Mouse (Mus musculus) adipocyte (in vitro differentiated cells): Measurements from ENCODE around the gene Chmp1a.
"Not testable (repeated sequence)": the region's sequence is repeated elsewhere in the genome, so short reads cannot be mapped to it uniquely, and the experiment has no call there.

ENCODE experiments used
- DNase-seq: peaks from one replicate; pipeline ENCODE4 v3.0.0-alpha.2; 2016; ENCODE audit warnings: low spot score

Chmp1a gene

DNA sequence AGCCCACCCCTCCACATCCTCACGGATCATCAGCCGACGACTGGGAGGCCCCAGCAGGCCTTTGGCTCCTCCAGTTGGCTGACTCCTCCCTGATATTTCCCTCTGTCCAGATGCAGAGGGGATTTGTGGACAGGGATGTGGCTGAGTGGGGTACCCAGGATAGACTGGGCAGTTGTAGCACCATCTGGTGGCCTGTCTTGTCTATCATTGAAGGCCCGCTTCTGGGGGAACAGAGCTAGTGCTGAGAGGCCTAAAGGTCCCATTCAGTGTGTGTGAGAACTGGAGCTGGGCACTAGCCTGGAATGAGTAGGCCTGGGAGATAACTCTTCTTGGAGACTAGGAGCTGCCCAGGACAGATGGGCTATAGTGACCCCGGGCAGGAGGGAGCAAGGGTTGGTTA is 19.2 kb upstream of the Chmp1a start:
- no peak for DNase-seq

- not testable (repeated sequence) for DNase-seq
These were observed 17.8 kb upstream of the Chmp1a start for GRCm38 (mm10) chr8:123230326-123230725.

GRCm38 (mm10) chr8:123228416-123228815 is 15.9 kb upstream of the Chmp1a start:
- no peak for DNase-seq

- DNase-seq = peak; percentile 93
These were observed 12.0 kb upstream of the Chmp1a start, which contains the start of gene Cdk10 for GRCm38 (mm10) chr8:123224278-123225266. Gene Cdk10 (plus strand): TSS chr8:123224842.

- DNase-seq = peak; percentile 92
These were observed 8.4 kb upstream of the Chmp1a start for GRCm38 (mm10) chr8:123220917-123221316.

- DNase-seq = no peak
These were observed 2.9 kb upstream of the Chmp1a start for GRCm38 (mm10) chr8:123215430-123215829.

DNA sequence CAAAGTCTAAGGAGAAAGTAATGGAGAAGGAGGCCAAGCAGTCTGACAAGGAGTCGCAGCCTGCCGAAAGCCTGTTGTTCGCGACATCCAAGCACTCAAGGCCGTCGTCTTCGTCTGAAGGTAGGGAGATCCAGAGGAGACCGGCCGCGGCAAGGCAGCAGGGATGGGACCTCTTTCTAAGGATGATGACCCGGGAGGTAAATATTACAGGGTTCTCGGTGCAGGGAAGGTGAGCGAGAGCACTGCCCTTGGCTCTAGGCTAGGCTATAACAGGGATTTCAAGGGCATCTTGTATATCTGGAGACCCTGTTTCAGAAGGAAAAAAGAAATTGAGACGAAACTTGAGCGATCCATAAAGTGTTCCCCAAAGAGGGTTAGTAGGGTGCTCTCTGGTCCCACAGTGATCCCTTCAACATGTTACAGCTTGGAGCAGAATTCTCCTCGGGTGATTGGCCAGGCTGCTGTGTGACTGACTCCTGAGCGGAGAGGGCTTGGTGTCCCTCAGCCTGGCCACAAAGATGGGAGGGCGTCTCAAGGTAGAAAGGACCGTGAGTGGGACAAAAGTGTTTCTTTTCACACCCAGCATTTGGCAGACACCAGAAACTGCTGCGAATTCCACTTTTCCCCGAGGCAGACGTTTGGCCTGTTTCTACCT is 682 bp upstream of the Chmp1a start:
- no peak for DNase-seq

- DNase-seq = no peak
These were observed 687 bp downstream of the Chmp1a start for GRCm38 (mm10) chr8:123211876-123212275.

GRCm38 (mm10) chr8:123203571-123203970 is 9.0 kb downstream of the Chmp1a start:
- DNase-seq = no peak

GRCm38 (mm10) chr8:123202288-123202687 is 10.3 kb downstream of the Chmp1a start:
- DNase-seq = peak; percentile 77

DNA sequence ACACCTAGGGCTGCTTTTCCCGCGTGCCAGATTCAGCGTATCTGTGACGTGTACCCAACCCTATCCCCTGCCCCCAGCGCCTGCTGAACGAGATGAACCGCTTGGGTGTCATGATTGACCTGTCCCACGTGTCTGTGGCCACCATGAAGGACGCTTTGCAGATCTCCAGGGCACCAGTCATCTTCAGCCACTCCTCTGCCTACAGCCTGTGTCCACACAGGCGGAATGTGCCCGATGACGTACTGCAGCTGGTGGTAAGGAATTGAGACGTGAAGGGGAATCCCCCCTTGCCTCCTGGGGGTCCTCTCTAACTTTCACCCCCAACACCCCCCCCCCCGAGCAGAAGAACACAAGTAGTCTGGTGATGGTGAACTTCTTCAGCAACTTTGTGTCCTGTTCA is 12.7 kb downstream of the Chmp1a start:
- no peak for DNase-seq

GRCm38 (mm10) chr8:123197016-123197415 is 15.5 kb downstream of the Chmp1a start:
- not testable (repeated sequence) for DNase-seq

DNA sequence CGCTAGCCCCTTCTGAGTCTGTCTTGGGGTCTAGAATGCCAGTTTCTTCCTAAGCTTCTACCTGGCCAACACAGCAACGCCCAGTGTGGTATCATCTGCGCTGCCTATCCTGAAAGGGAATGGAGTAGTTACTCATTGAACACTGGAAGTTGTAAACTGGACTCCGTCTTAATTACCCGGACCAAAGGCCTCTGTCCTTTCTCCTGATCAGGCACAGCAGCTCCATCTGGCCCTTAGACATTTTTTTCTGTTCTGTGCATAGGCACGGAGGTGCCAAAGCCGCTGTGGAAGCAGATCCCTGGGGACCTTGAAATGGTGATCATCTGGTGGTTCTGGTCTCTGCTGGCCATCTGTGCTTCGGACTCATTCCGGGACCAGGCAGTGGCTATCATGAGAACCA is 18.8 kb downstream of the Chmp1a start:
- no peak for DNase-seq

- no peak for DNase-seq
These were observed 20.7 kb downstream of the Chmp1a start for GRCm38 (mm10) chr8:123191908-123192307.

DNA sequence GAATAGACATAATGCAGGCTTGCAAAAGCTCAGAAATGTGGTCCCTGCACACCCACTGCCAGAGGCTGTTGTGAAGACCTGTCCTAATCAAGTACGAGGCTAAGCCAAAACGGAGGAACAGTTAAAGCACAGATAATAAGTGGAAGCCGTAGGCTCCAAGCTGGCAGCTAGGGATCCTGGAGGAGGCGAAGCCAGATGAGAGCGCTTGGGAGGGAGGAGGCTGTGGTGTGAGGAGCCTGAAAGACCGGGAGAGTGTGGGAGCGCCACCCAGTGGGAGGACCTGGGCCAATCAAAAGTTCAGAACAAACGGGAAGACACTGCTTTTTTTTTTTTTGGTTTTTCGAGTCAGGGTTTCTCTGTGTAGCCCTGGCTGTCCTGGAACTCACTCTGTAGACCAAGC is 21.9 kb downstream of the Chmp1a start:
- DNase-seq = peak; percentile 89

- peak; percentile 70 for DNase-seq
These were observed 23.7 kb downstream of the Chmp1a start for GRCm38 (mm10) chr8:123188841-123189240.

GRCm38 (mm10) chr8:123188006-123188405 is 24.6 kb downstream of the Chmp1a start:
- DNase-seq = no peak

GRCm38 (mm10) chr8:123185566-123186409 is 26.8 kb downstream of the Chmp1a start, which contains the start of gene Dpep1:
Gene Dpep1 (plus strand): TSS chr8:123186242.
- DNase-seq = peak; percentile 76

DNA sequence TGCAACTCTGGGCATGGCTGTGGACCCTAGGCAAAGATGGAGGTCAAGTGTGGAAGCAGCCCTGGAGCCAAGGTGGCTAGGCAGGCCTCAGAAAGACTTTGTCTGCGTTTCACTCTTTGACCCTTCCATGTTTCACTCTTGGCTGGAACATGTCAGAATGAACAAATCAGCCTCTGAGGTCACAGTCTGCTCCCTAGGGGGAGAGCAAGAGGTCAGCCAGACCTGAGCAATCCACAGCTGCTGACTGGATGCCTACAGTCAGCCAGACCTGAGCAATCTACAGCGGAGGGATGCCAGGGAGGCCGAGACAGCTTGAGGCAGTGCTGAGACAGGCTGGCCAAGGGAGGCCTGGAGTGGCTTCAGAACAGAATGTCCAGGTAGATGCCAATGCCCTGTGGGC is 31.2 kb downstream of the Chmp1a start:
- peak; percentile 95 for DNase-seq

GRCm38 (mm10) chr8:123157888-123158465 is 54.6 kb downstream of the Chmp1a start, which contains the start of gene Sult5a1:
Gene Sult5a1 (minus strand): TSS chr8:123158315.
- DNase-seq = no peak

DNA sequence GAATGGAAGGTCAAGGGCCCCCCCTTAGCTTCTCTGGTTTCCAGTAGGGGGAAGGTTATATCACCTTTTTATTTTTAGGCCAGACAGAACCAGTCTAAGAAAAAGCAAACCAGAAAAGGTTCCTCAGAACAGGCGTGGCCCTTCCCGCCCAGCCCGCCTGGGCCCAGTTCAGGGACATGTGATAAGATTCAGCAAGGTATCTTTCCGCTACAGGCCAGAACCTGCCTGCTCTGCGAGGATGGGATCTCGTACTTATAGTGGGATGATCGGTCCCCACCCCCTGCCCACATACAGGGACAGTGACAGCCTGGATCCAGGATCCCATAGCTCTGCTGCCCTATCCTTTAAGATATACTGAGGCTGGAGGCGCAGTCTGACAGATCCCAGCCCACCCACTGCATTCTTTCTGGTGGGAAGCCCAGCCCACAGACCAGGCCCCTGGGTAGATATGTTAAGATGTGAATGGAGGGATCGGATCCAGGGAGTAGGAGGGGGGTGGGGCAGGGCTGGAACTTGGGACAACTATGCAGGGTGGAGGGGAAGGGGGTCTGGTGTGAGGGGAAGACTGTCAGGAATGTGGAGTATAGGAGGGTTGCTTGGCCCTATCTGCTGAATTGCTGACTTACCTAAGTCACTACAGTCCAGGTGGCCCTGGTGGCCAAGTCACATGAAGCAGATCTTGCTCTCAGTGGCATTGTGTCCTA is 56.3 kb downstream of the Chmp1a start:
- no peak for DNase-seq
